Mouse (Mus musculus): ENCODE results near the gene Ahdc1.

The Ahdc1 gene

GRCm38 (mm10) chr4:133054530-133054929, 43.5 kb downstream of the Ahdc1 start:
- no peak for DNase-seq (ENCODE audit: low spot score)

- no peak for DNase-seq (ENCODE audit: low spot score)
These were observed 44.3 kb downstream of the Ahdc1 start for GRCm38 (mm10) chr4:133055163-133055951.

GRCm38 (mm10) chr4:133056069-133056890, 45.2 kb downstream of the Ahdc1 start:
- peak; percentile 78 for DNase-seq (ENCODE audit: low spot score)

- DNase-seq (ENCODE audit: low spot score), result peak; percentile 26
These were observed 46.5 kb downstream of the Ahdc1 start for GRCm38 (mm10) chr4:133057389-133058122.

- no peak for DNase-seq (ENCODE audit: low spot score)
These were observed 47.0 kb downstream of the Ahdc1 start for GRCm38 (mm10) chr4:133058123-133058453.

- DNase-seq (ENCODE audit: low spot score), result no peak
These were observed 47.7 kb downstream of the Ahdc1 start for GRCm38 (mm10) chr4:133058513-133059480.

- no peak for DNase-seq (ENCODE audit: low spot score)
These were observed 49.6 kb downstream of the Ahdc1 start for GRCm38 (mm10) chr4:133060702-133061101.

GRCm38 (mm10) chr4:133061798-133062197, 50.7 kb downstream of the Ahdc1 start:
- no peak for DNase-seq (ENCODE audit: low spot score)

- no peak for DNase-seq (ENCODE audit: low spot score)
These were observed 51.2 kb downstream of the Ahdc1 start for GRCm38 (mm10) chr4:133062286-133062685.

GRCm38 (mm10) chr4:133063203-133063602, 52.1 kb downstream of the Ahdc1 start:
- no peak for DNase-seq (ENCODE audit: low spot score)

GRCm38 (mm10) chr4:133063799-133064198, 52.7 kb downstream of the Ahdc1 start:
- no peak for DNase-seq (ENCODE audit: low spot score)

GRCm38 (mm10) chr4:133064791-133065190, 53.7 kb downstream of the Ahdc1 start:
- DNase-seq (ENCODE audit: low spot score), result no peak

GRCm38 (mm10) chr4:133065894-133066386, 54.9 kb downstream of the Ahdc1 start:
- no peak for DNase-seq (ENCODE audit: low spot score)

- DNase-seq (ENCODE audit: low spot score), result no peak
These were observed 57.5 kb downstream of the Ahdc1 start for GRCm38 (mm10) chr4:133068400-133069138.

GRCm38 (mm10) chr4:133070388-133070787, 59.3 kb downstream of the Ahdc1 start:
- DNase-seq (ENCODE audit: low spot score), result no peak

- no peak for DNase-seq (ENCODE audit: low spot score)
These were observed 59.8 kb downstream of the Ahdc1 start for GRCm38 (mm10) chr4:133070821-133071372.

- DNase-seq (ENCODE audit: low spot score), result no peak
These were observed 62.1 kb downstream of the Ahdc1 start for GRCm38 (mm10) chr4:133073192-133073591.

- no peak for DNase-seq (ENCODE audit: low spot score)
These were observed 63.2 kb downstream of the Ahdc1 start for GRCm38 (mm10) chr4:133074070-133074819.

- DNase-seq (ENCODE audit: low spot score), result no peak
These were observed 64.0 kb downstream of the Ahdc1 start for GRCm38 (mm10) chr4:133074894-133075572.
